Mouse (Mus musculus): ENCODE results near the gene B4galt4. TPM values are rescaled to one million over a fixed set of nuclear protein-coding genes. Genes with fewer than 3 reads are reported as not detected.
"Not testable (repeated sequence)": the region's sequence is repeated elsewhere in the genome, so short reads cannot be mapped to it uniquely, and the experiment has no call there.

B4galt4 gene
- polyA plus RNA-seq, 1 experiment from 2014 or later: 28.8 TPM

GRCm38 (mm10) chr16:38785301-38785700, 43.2 kb downstream of the B4galt4 start:
- H3K4me2 ChIP-seq (ENCODE audit: low read length): no peak overlapping the region
- no peak for TF ChIP-seq CTCF (IDR thresholded peaks at IDR 0.05; ENCODE audit: low read depth)
- H3K4me1 ChIP-seq (replicated peaks; ENCODE audit: insufficient read depth, low read length): no peaks in the 10 kb centered on the region
- no peaks in the 10 kb centered on the region for H3K27me3 ChIP-seq (ENCODE audit: insufficient read depth, low read length)
- no peaks in the 10 kb centered on the region for H3K9me3 ChIP-seq (replicated peaks; ENCODE audit: low read length)
- H3K27ac ChIP-seq: no peak overlapping the region
- no peak overlapping the region for H3K9ac ChIP-seq (ENCODE audit: low read depth, low read length)
- H3K36me3 ChIP-seq (ENCODE audit: insufficient read depth, low read length): no peaks in the 10 kb centered on the region
- no peak overlapping the region for H3K4me3 ChIP-seq (replicated peaks; ENCODE audit: low read depth, low read length)
- WGBS: 82% methylated on average over 7 of the region's 7 CpGs
- DNase-seq (ENCODE audit: low spot score) (no peak), ATAC-seq (replicated peaks; ENCODE audit: low FRiP score, low read depth) (no peak)

DNA sequence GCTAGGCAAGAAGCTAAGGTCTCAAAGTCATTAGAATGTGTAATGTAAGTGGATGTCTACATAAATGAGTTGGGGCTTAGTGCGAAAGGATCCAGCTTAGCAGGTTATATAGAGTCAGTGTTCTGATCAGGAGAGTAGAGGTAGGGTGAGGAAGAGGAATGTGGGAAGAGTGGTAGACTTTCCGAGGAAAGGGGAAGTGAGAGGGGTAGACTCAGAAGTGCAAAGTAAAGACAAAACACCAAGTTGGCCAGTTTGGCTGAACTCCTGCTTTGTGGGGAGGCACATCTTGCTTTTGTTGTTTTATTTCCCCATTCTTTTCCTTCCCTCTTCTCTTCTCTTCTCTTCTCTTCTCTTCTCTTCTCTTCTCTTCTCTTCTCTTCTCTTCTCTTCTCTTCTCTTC, 47.0 kb downstream of the B4galt4 start:
- H3K9ac ChIP-seq (ENCODE audit: low read depth, low read length): no peak overlapping the region
- H3K4me2 ChIP-seq (ENCODE audit: low read length): no peak overlapping the region
- H3K36me3 ChIP-seq (ENCODE audit: insufficient read depth, low read length): no peaks in the 10 kb centered on the region
- ATAC-seq (replicated peaks; ENCODE audit: low FRiP score, low read depth) (no peak), DNase-seq (ENCODE audit: low spot score) (no peak)
- H3K4me1 ChIP-seq (replicated peaks; ENCODE audit: insufficient read depth, low read length): no peaks in the 10 kb centered on the region
- H3K27me3 ChIP-seq (ENCODE audit: insufficient read depth, low read length): no peaks in the 10 kb centered on the region
- 93% methylated on average over 2 of the region's 2 CpGs for WGBS
- H3K27ac ChIP-seq: no peak overlapping the region
- H3K9me3 ChIP-seq (replicated peaks; ENCODE audit: low read length): no peaks in the 10 kb centered on the region
- H3K4me3 ChIP-seq (replicated peaks; ENCODE audit: low read depth, low read length): no peak overlapping the region
- no peak for TF ChIP-seq CTCF (IDR thresholded peaks at IDR 0.05; ENCODE audit: low read depth)

DNA sequence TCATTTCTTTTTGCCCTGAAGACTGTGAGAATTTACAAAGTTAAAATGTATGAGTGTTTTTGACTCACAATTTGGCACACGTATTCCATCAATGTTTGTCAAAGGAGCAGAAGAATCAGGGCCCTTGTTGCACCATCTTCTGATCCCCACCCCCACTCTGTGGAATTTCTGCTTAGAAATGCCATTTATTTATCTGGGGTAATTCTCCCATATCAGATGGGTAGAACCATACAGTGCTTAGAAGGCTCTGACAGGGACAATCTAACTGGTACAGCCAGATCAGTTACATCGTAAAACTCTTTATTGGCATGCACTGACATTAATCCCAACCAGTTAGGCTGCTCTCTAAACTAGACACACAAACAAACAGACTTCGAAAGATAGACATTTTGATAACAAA, 47.9 kb downstream of the B4galt4 start:
- Histone ChIP-seq H3K4me1 (replicated peaks; ENCODE audit: insufficient read depth, low read length) (no peaks in the 10 kb centered on the region), H3K4me2 (ENCODE audit: low read length) (no peak overlapping the region), H3K27me3 (ENCODE audit: insufficient read depth, low read length) (no peaks in the 10 kb centered on the region), H3K36me3 (ENCODE audit: insufficient read depth, low read length) (no peaks in the 10 kb centered on the region), H3K4me3 (replicated peaks; ENCODE audit: low read depth, low read length) (no peak overlapping the region), H3K27ac (no peak overlapping the region), H3K9ac (ENCODE audit: low read depth, low read length) (no peak overlapping the region), H3K9me3 (replicated peaks; ENCODE audit: low read length) (no peaks in the 10 kb centered on the region)
- ATAC-seq (replicated peaks; ENCODE audit: low FRiP score, low read depth) (no peak), DNase-seq (ENCODE audit: low spot score) (no peak)
- no peak for TF ChIP-seq CTCF (IDR thresholded peaks at IDR 0.05; ENCODE audit: low read depth)
- WGBS: 73% methylated on average over 3 of the region's 3 CpGs

DNA sequence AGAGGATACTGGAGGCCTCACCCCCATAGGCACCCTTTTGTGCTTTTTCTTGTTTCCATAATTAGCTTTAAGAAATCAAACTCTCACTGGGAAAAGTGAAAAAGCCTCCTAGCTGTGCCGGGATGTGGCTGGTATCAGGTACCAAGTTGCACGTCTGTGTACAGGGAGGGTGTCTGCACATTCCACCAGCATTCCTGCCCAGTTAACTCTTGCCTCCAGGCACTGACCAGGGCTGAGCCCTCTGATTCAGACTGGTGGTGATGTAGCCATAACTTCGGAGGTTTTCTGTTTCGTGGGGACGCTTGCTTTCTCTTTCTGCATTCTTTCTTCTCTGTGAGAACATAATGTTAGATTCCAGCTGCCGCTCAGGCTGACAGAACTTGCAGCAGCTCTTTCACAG, 51.1 kb downstream of the B4galt4 start:
- no peak for TF ChIP-seq CTCF (IDR thresholded peaks at IDR 0.05; ENCODE audit: low read depth)
- ATAC-seq (replicated peaks; ENCODE audit: low FRiP score, low read depth) (no peak), DNase-seq (ENCODE audit: low spot score) (peak; percentile 31)
- Histone ChIP-seq H3K4me3 (replicated peaks; ENCODE audit: low read depth, low read length) (no peak overlapping the region), H3K9ac (ENCODE audit: low read depth, low read length) (no peak overlapping the region), H3K36me3 (ENCODE audit: insufficient read depth, low read length) (no peaks in the 10 kb centered on the region), H3K27me3 (ENCODE audit: insufficient read depth, low read length) (no peaks in the 10 kb centered on the region), H3K4me2 (ENCODE audit: low read length) (no peak overlapping the region), H3K4me1 (replicated peaks; ENCODE audit: insufficient read depth, low read length) (no peaks in the 10 kb centered on the region), H3K27ac (no peak overlapping the region), H3K9me3 (replicated peaks; ENCODE audit: low read length) (no peaks in the 10 kb centered on the region)
- WGBS: 33% methylated on average over 6 of the region's 6 CpGs

GRCm38 (mm10) chr16:38798957-38799450, 56.9 kb downstream of the B4galt4 start:
- TF ChIP-seq CTCF (IDR thresholded peaks at IDR 0.05; ENCODE audit: low read depth): no peak
- H3K4me2 ChIP-seq (ENCODE audit: low read length): no peak overlapping the region
- H3K36me3 ChIP-seq (ENCODE audit: insufficient read depth, low read length): no peaks in the 10 kb centered on the region
- 68% methylated on average over 3 of the region's 3 CpGs for WGBS
- ATAC-seq (replicated peaks; ENCODE audit: low FRiP score, low read depth) (no peak), DNase-seq (ENCODE audit: low spot score) (no peak)
- H3K9me3 ChIP-seq (replicated peaks; ENCODE audit: low read length): no peaks in the 10 kb centered on the region
- no peak overlapping the region for H3K4me3 ChIP-seq (replicated peaks; ENCODE audit: low read depth, low read length)
- H3K27me3 ChIP-seq (ENCODE audit: insufficient read depth, low read length): no peaks in the 10 kb centered on the region
- H3K27ac ChIP-seq: no peak overlapping the region
- H3K9ac ChIP-seq (ENCODE audit: low read depth, low read length): no peak overlapping the region
- H3K4me1 ChIP-seq (replicated peaks; ENCODE audit: insufficient read depth, low read length): no peaks in the 10 kb centered on the region

GRCm38 (mm10) chr16:38800091-38800490, 58.0 kb downstream of the B4galt4 start, which contains the start of gene Upk1b:
Upk1b (minus strand) TSS chr16:38800328.
- no peaks in the 10 kb centered on the region for H3K36me3 ChIP-seq (ENCODE audit: insufficient read depth, low read length)
- no peaks in the 10 kb centered on the region for H3K9me3 ChIP-seq (replicated peaks; ENCODE audit: low read length)
- H3K27me3 ChIP-seq (ENCODE audit: insufficient read depth, low read length): no peaks in the 10 kb centered on the region
- 25% methylated on average over 10 of the region's 10 CpGs for WGBS
- no peak within 1 kb of the TSS for H3K4me3 ChIP-seq (replicated peaks; ENCODE audit: low read depth, low read length)
- peak; percentile 53 for DNase-seq (ENCODE audit: low spot score)
- no peak for TF ChIP-seq CTCF (IDR thresholded peaks at IDR 0.05; ENCODE audit: low read depth)
- H3K4me2 ChIP-seq (ENCODE audit: low read length): no peak within 1 kb of the TSS
- peak; percentile 66; the same call in 1 of the 2 replicates for ATAC-seq (replicated peaks; ENCODE audit: low FRiP score, low read depth)
- no peaks in the 10 kb centered on the region for H3K4me1 ChIP-seq (replicated peaks; ENCODE audit: insufficient read depth, low read length)
- H3K9ac ChIP-seq (ENCODE audit: low read depth, low read length): no peak within 1 kb of the TSS
- no peak within 1 kb of the TSS for H3K27ac ChIP-seq

GRCm38 (mm10) chr16:38807796-38808195, 65.7 kb downstream of the B4galt4 start:
- not testable (repeated sequence) for H3K4me1 ChIP-seq (replicated peaks; ENCODE audit: insufficient read depth, low read length); H3K27ac ChIP-seq; H3K36me3 ChIP-seq (ENCODE audit: insufficient read depth, low read length); H3K9me3 ChIP-seq (replicated peaks; ENCODE audit: low read length); H3K4me2 ChIP-seq (ENCODE audit: low read length); H3K4me3 ChIP-seq (replicated peaks; ENCODE audit: low read depth, low read length); DNase-seq (ENCODE audit: low spot score); H3K27me3 ChIP-seq (ENCODE audit: insufficient read depth, low read length); ATAC-seq (replicated peaks; ENCODE audit: low FRiP score, low read depth); H3K9ac ChIP-seq (ENCODE audit: low read depth, low read length)
- 82% methylated on average over 5 of the region's 5 CpGs for WGBS

All from kidney, postnatal 0 days (tissue).